Mouse (Mus musculus) kidney, adult 18-20 months (tissue): ENCODE results near the gene Pja2.
"Not testable (repeated sequence)": the region's sequence is repeated elsewhere in the genome, so short reads cannot be mapped to it uniquely, and the experiment has no call there.

Source experiments
- DNase-seq: peaks from one replicate; pipeline ENCODE4 v3.0.0; 2021

Pja2 gene

GRCm38 (mm10) chr17:64277649-64278212 is 54.0 kb downstream of the Pja2 start:
- no peak for DNase-seq

- DNase-seq: no peak
These were observed 55.0 kb downstream of the Pja2 start for GRCm38 (mm10) chr17:64276666-64277065.

- no peak for DNase-seq
These were observed 56.5 kb downstream of the Pja2 start for GRCm38 (mm10) chr17:64275188-64275587.

- DNase-seq: no peak
These were observed 57.2 kb downstream of the Pja2 start for GRCm38 (mm10) chr17:64274341-64275105.

- no peak for DNase-seq
These were observed 71.1 kb downstream of the Pja2 start for GRCm38 (mm10) chr17:64260571-64260970.

- DNase-seq: no peak
These were observed 83.5 kb downstream of the Pja2 start for GRCm38 (mm10) chr17:64248246-64248645.

- peak; percentile 37 for DNase-seq
These were observed 88.8 kb downstream of the Pja2 start for GRCm38 (mm10) chr17:64242898-64243297.

- DNase-seq: no peak
These were observed 89.3 kb downstream of the Pja2 start for GRCm38 (mm10) chr17:64242310-64242859.

GRCm38 (mm10) chr17:64241544-64242292 is 90.0 kb downstream of the Pja2 start:
- no peak for DNase-seq

GRCm38 (mm10) chr17:64232134-64232533 is 99.6 kb downstream of the Pja2 start:
- no peak for DNase-seq

- not testable (repeated sequence) for DNase-seq
These were observed 100.1 kb downstream of the Pja2 start for GRCm38 (mm10) chr17:64231637-64232036.

- no peak for DNase-seq
These were observed 100.5 kb downstream of the Pja2 start for GRCm38 (mm10) chr17:64231172-64231571.
